Mouse (Mus musculus): ENCODE results near the gene Abl2.

DNA sequence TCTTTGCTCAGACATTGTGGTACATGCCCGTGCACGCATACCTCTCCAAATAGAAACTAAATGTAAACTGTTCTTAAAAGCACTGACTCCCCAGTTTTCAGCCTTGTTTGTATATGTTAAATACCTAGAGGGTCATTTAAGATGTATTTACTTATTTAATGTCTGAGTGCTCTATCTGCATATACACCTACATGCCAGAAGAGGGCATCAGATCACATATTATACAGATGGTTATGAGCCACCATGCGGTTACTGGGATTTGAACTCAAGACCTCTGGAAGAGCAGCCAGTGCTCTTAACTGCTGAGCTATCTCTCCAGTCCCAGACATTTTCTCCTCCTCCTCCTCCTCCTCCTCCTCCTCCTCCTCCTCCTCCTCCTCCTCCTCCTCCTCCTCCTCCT, 20.2 kb upstream of the Abl2 start:
- TF ChIP-seq CTCF (IDR thresholded peaks at IDR 0.05) (peak; percentile 76), EP300 (IDR thresholded peaks at IDR 0.05; ENCODE audit: insufficient read depth, low read depth, low read length) (no peak), POLR2A (IDR thresholded peaks at IDR 0.05; ENCODE audit: insufficient read depth, low read depth, low read length) (no peak)

Measured in heart, adult 2 months (tissue).